Mouse (Mus musculus): Measurements from ENCODE around the gene Zbtb9. TPM values are rescaled to one million over a fixed set of nuclear protein-coding genes. Genes with fewer than 3 reads are reported as not detected.
A peak's percentile ranks its signal among the peaks of the same experiment; 100 is the strongest.
"Not testable (repeated sequence)": the region's sequence is repeated elsewhere in the genome, so short reads cannot be mapped to it uniquely, and the experiment has no call there.

Gene Zbtb9
- polyA plus RNA-seq, 1 experiment from 2014 or later = 18.5 TPM

DNA sequence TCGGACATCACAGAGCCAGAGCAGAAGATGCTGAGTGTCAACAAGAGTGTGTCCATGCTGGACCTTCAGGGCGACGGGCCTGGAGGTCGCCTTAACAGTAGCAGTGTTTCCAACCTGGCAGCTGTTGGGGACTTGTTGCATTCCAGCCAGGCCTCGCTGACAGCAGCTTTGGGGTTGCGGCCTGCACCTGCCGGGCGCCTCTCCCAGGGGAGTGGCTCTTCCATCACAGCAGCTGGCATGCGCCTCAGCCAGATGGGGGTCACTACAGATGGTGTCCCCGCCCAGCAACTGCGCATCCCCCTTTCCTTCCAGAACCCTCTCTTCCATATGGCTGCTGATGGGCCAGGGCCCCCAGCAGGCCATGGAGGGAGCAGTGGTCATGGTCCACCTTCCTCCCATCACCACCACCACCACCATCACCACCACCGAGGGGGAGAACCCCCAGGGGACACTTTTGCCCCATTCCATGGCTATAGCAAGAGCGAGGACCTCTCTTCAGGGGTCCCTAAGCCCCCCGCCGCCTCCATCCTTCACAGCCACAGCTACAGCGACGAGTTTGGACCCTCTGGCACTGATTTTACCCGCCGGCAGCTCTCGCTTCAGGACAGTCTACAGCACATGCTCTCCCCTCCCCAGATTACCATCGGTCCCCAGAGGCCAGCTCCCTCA lies 11.3 kb upstream of the Zbtb9 start:
- ATAC-seq (ENCODE audit: low FRiP score, low read depth) = no peak
- H3K9ac ChIP-seq (replicated peaks) = no peak overlapping the region
- H3K27me3 ChIP-seq = no peaks in the 10 kb centered on the region
- H3K4me2 ChIP-seq (replicated peaks) = no peak overlapping the region
- 90% methylated on average over 20 of the region's 21 CpGs for WGBS
- no peaks in the 10 kb centered on the region for H3K9me3 ChIP-seq
- H3K4me1 ChIP-seq = no peaks in the 10 kb centered on the region; the same call in 1 of the 2 replicates
- H3K36me3 ChIP-seq = peaks cover 95% of the 10 kb centered on the region
- no peak overlapping the region for H3K27ac ChIP-seq (replicated peaks)
- no peak overlapping the region for H3K4me3 ChIP-seq

DNA sequence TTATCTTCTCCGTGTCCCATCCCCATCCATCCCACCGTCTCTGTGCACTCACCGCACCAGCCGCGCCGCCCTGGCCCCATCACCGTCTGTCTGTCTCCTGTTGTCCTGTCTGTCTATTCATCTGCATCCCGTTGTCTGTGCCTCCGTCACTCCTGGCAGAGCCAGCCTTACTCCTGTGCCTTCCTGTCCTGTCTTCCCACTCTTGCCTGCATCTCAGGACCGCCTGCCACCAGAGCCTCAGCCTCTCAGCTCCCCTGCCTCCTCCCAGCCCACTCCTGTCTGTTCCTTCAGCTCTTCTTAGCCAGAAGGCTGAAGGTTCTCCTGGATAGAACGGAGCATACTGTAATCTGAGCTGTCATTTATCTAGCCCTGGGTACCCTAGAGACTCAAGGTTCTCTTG lies 6.0 kb upstream of the Zbtb9 start:
- 91% methylated on average over 11 of the region's 11 CpGs for WGBS
- no peaks in the 10 kb centered on the region for H3K9me3 ChIP-seq
- H3K27me3 ChIP-seq = no peaks in the 10 kb centered on the region
- no peak for ATAC-seq (ENCODE audit: low FRiP score, low read depth)
- no peak overlapping the region for H3K4me2 ChIP-seq (replicated peaks)
- H3K4me1 ChIP-seq = peaks cover 10% of the 10 kb centered on the region
- peaks cover 86% of the 10 kb centered on the region for H3K36me3 ChIP-seq
- H3K27ac ChIP-seq (replicated peaks) = no peak overlapping the region
- H3K4me3 ChIP-seq = no peak overlapping the region
- no peak overlapping the region for H3K9ac ChIP-seq (replicated peaks)

DNA sequence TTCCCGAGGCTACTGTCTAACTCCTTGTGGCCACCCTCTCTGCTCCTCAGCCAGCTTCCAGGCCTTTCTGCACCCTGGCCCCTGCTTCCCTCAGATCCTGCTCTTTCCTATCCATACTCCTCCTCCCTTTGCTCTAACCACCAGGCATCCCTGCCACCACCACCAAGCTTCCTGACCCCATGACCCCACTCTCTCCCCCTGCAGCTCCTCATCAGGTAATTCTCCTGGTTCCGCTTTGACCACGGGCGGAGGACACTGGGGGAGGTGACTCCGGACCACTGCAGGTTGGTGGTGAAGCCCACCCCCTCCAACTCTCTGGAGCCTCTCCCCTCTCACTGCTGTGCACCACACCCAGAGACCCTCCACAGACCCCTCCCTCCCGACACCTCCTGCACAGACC lies 5.5 kb upstream of the Zbtb9 start:
- Histone ChIP-seq H3K36me3 (peaks cover 81% of the 10 kb centered on the region), H3K4me1 (peaks cover 14% of the 10 kb centered on the region), H3K27me3 (no peaks in the 10 kb centered on the region), H3K9me3 (no peaks in the 10 kb centered on the region), H3K4me2 (replicated peaks) (no peak overlapping the region), H3K9ac (replicated peaks) (no peak overlapping the region), H3K4me3 (no peak overlapping the region), H3K27ac (replicated peaks) (no peak overlapping the region)
- WGBS = 95% methylated on average over 6 of the region's 6 CpGs
- ATAC-seq (ENCODE audit: low FRiP score, low read depth) = no peak

DNA sequence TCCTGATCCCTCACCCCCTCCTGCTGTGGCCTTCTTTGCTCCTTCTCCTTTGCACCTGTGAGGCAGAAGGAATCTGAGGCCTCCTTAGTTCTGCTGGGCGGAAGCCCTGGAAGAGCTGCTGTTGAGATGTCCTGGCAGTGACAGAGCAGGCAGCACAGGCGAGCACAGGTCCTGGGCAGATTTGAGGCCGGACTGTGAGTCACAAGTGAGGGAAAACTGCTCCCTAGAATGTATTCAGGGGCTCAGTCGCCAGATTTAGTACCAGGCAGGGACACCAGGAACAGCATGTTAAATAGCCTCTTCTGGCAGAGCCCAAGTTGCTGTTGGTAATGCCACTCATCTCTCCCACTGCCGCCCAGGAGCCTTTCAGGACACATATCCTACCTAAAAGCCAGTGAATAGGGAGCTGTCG lies 4.8 kb upstream of the Zbtb9 start:
- H3K9ac ChIP-seq (replicated peaks) = no peak overlapping the region
- peaks cover 16% of the 10 kb centered on the region for H3K4me1 ChIP-seq
- H3K27me3 ChIP-seq = no peaks in the 10 kb centered on the region
- H3K4me2 ChIP-seq (replicated peaks) = no peak overlapping the region
- no peak overlapping the region for H3K27ac ChIP-seq (replicated peaks)
- no peak for ATAC-seq (ENCODE audit: low FRiP score, low read depth)
- H3K36me3 ChIP-seq = peaks cover 74% of the 10 kb centered on the region
- no peak overlapping the region for H3K4me3 ChIP-seq
- no peaks in the 10 kb centered on the region for H3K9me3 ChIP-seq
- 77% methylated on average over 6 of the region's 6 CpGs for WGBS

DNA sequence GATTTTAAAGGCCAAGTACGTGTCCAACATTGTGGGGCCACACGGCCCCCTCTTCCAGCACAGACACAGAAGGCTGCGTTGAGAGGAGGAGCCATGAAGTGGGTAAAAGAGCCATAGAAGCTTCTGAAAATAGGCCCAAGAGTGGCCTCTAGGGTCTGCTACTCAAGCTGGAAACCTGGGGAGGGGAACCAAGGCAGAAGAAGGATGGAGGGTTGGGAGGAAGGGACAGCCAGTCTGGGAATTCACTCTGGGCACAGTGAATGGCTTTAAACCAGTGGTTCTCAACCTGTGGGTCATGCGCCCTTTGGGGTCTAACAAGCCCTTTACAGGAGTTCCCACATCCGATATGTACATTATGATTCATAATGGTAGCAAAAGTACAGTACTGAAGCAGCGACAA lies 3.7 kb upstream of the Zbtb9 start:
- no peak for ATAC-seq (ENCODE audit: low FRiP score, low read depth)
- Histone ChIP-seq H3K4me1 (peaks cover 24% of the 10 kb centered on the region), H3K9ac (replicated peaks) (no peak overlapping the region), H3K4me2 (replicated peaks) (no peak overlapping the region), H3K36me3 (peaks cover 69% of the 10 kb centered on the region), H3K4me3 (no peak overlapping the region), H3K9me3 (no peaks in the 10 kb centered on the region), H3K27me3 (no peaks in the 10 kb centered on the region), H3K27ac (replicated peaks) (no peak overlapping the region)
- 89% methylated on average over 6 of the region's 6 CpGs for WGBS

DNA sequence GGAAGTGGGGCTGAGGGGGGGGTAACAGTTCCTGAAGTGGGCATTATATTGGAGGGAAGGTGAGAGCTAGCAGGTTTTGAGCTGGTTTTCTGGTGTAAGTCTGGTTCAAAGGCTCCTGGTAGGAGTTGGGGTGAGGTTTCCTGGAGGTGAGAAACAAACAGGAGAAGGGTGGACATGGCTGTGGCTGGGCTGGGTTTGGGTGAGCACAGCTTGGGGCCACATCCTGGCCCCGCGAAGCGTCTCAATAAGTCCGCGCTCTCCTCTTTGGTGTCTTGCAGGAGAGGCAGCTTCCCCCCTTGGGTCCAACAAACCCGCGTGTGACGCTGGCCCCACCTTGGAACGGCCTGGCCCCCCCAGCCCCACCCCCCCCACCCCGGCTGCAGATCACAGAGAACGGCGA lies 2.7 kb upstream of the Zbtb9 start:
- Histone ChIP-seq H3K27ac (replicated peaks) (no peak overlapping the region), H3K4me1 (peaks cover 33% of the 10 kb centered on the region), H3K9me3 (no peaks in the 10 kb centered on the region), H3K4me2 (replicated peaks) (no peak overlapping the region), H3K27me3 (no peaks in the 10 kb centered on the region), H3K9ac (replicated peaks) (no peak overlapping the region), H3K4me3 (no peak overlapping the region), H3K36me3 (peaks cover 65% of the 10 kb centered on the region)
- no peak for ATAC-seq (ENCODE audit: low FRiP score, low read depth)
- WGBS = 80% methylated on average over 11 of the region's 12 CpGs

DNA sequence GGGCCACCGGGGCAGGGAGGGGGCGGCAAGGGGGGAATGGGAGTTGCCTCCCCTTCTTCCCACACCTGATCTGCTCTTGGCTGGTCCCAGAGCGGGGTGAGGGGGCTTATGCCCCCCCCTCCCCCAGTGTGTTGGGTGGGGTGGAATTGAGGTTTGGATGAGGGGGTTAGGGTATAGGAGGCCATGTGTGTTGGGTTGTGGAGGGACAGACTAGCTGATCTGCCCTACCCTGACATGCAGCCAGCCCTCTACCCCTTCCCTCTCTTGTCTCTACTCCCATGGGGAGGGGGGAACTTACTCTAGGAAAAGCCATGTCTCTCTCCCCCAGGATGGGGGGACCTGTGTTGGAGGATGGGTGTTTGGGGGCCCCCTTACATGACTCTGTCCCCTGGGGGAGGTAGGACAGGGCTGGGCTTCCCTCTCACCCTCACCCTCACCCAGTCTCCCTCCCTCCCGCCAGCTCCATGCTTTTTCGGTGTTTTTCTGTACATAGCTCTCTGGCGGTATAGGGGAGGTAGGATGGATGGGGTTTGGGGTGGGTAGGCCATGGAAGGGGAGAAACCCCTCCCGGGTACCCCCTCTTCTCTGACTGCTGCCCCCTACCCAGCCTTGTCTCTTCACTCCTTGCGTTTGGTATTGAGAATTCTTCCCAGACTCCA lies 1.6 kb upstream of the Zbtb9 start:
- WGBS = 59% methylated on average over 8 of the region's 8 CpGs
- 0 out of 2 replicates have a peak overlapping the region, but pooled peaks have one; percentile 3 for H3K4me3 ChIP-seq
- no peak for ATAC-seq (ENCODE audit: low FRiP score, low read depth)
- H3K9ac ChIP-seq (replicated peaks) = 0 out of 2 replicates have a peak overlapping the region, but pooled peaks have one; percentile 4
- H3K36me3 ChIP-seq = peaks cover 65% of the 10 kb centered on the region
- no peaks in the 10 kb centered on the region for H3K27me3 ChIP-seq
- no peaks in the 10 kb centered on the region for H3K9me3 ChIP-seq
- peak overlapping the region; percentile 99 for H3K4me2 ChIP-seq (replicated peaks)
- no peak overlapping the region for H3K27ac ChIP-seq (replicated peaks)
- peaks cover 41% of the 10 kb centered on the region for H3K4me1 ChIP-seq

DNA sequence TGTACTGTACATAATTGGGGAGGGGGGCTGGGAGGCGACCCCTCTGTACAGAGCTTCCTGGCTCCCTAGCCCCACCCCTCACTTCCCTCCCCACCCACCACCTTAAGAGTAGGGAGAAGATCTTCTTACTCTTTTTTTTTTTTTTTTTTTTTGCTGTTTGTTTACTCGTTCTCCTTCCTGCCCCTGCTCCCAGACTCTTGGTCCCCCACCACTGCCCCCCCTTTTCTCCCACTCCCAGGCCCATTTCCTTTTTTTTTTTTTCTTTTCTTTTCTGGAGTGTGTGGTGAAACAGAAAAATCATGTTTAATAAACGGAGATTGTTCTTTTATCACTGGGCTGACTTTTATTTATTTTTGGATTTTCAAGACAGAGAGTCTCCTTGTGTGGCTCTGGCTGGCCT lies 860 bp upstream of the Zbtb9 start:
- H3K4me1 ChIP-seq = peaks cover 45% of the 10 kb centered on the region
- peak overlapping the region; percentile 79 for H3K27ac ChIP-seq (replicated peaks)
- ATAC-seq (ENCODE audit: low FRiP score, low read depth) = no peak
- H3K9ac ChIP-seq (replicated peaks) = peak overlapping the region; percentile 70
- H3K4me3 ChIP-seq = peak overlapping the region; percentile 79
- 8% methylated on average over 3 of the region's 3 CpGs for WGBS
- no peaks in the 10 kb centered on the region for H3K9me3 ChIP-seq
- peak overlapping the region; percentile 99 for H3K4me2 ChIP-seq (replicated peaks)
- peaks cover 65% of the 10 kb centered on the region for H3K36me3 ChIP-seq
- H3K27me3 ChIP-seq = no peaks in the 10 kb centered on the region

DNA sequence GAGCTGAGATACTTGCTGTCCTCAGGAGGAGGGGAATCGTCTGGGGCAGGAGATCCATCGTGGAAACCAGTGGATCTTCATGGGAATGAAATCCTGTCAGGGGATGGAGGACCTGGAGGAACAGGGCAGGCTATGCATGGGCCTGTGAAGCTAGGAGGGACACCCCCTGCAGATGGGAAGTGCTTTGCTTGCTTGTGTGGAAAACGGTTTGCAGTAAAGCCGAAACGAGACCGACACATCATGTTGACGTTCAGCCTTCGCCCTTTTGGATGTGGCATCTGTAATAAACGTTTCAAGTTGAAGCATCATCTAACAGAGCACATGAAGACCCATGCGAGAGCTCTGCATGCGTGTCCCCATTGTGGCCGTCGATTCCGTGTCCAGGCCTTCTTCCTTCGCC lies 1.6 kb downstream of the Zbtb9 start:
- H3K4me3 ChIP-seq = peak overlapping the region; percentile 79; the same call in 1 of the 2 replicates
- H3K27me3 ChIP-seq = no peaks in the 10 kb centered on the region
- 0 out of 2 replicates have a peak overlapping the region, but pooled peaks have one; percentile 80 for H3K9ac ChIP-seq (replicated peaks)
- no peak overlapping the region for H3K27ac ChIP-seq (replicated peaks)
- H3K9me3 ChIP-seq = no peaks in the 10 kb centered on the region
- 92% methylated on average over 15 of the region's 15 CpGs for WGBS
- H3K4me2 ChIP-seq (replicated peaks) = peak overlapping the region; percentile 99; the same call in 1 of the 2 replicates
- peaks cover 45% of the 10 kb centered on the region for H3K4me1 ChIP-seq
- ATAC-seq (ENCODE audit: low FRiP score, low read depth) = no peak
- H3K36me3 ChIP-seq = peaks cover 63% of the 10 kb centered on the region

DNA sequence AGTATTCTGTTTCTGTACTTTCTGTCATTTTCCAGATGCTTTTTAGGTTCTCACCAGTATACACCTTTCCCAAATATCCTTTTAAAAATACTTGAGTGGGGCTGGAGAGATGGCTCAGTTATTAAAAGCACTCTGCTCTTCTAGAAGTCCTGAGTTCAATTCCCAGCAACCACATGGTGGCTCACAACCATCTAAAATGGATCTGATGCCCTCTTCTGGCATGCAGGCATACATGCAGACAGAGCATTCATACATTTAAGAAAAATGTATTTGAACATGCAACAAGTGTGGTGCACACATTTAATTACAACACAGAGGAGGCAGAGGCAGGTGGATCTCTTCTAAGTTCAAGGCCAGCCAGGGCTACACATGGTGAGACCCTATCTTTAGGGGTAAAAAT lies 2.4 kb downstream of the Zbtb9 start:
- ATAC-seq (ENCODE audit: low FRiP score, low read depth) = no peak
- H3K27ac ChIP-seq (replicated peaks) = no peak overlapping the region
- H3K4me1 ChIP-seq = peaks cover 45% of the 10 kb centered on the region
- H3K36me3 ChIP-seq = peaks cover 63% of the 10 kb centered on the region
- H3K9me3 ChIP-seq = no peaks in the 10 kb centered on the region
- no peaks in the 10 kb centered on the region for H3K27me3 ChIP-seq
- no peak overlapping the region for H3K4me3 ChIP-seq
- H3K9ac ChIP-seq (replicated peaks) = no peak overlapping the region
- no peak overlapping the region for H3K4me2 ChIP-seq (replicated peaks)

DNA sequence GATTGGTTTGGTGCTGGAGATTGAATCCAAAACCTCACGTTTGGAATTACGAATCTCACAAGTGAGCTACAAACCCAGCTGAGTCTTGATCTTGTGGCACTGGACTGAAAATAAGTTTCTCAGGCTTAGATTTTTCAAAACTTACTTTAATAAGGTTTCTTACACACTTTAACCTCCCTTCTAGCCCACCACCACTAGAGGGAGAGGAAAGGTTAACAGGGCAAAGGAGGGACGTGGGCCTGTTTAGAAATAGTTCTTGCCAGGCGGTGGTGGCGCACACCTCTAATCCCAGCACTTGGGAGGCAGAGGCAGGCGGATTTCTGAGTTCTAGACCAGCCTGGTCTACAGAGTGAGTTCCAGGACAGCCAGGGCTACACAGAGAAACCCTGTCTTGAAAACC lies 4.4 kb downstream of the Zbtb9 start:
- not testable (repeated sequence) for H3K9ac ChIP-seq (replicated peaks); H3K27ac ChIP-seq (replicated peaks); ATAC-seq (ENCODE audit: low FRiP score, low read depth); H3K27me3 ChIP-seq; H3K4me2 ChIP-seq (replicated peaks); H3K9me3 ChIP-seq; H3K4me3 ChIP-seq
- Histone ChIP-seq H3K36me3 (peaks cover 61% of the 10 kb centered on the region), H3K4me1 (peaks cover 32% of the 10 kb centered on the region)
- WGBS = 89% methylated on average over 6 of the region's 6 CpGs

DNA sequence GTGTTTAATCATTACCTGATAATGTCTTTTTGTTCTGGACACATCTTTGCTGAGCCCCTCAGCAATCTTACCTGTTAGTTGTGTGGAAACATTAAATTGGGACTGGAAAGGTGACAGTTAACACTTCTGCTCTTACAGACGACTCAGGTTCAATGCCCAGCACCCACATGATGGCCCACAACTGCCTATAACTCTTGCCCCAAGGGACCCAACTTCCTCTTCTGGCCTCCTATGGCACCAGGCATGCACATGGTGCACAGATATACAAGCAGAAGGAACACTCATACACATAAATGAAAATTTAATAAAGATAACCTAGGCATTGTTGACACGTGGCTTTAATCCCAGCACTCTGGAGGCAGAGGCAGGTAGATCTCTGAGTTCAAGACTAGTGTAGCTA lies 6.5 kb downstream of the Zbtb9 start:
- 90% methylated on average over 2 of the region's 2 CpGs for WGBS
- no peaks in the 10 kb centered on the region for H3K9me3 ChIP-seq
- H3K4me3 ChIP-seq = no peak overlapping the region
- H3K36me3 ChIP-seq = peaks cover 61% of the 10 kb centered on the region
- H3K27ac ChIP-seq (replicated peaks) = no peak overlapping the region
- no peak overlapping the region for H3K9ac ChIP-seq (replicated peaks)
- H3K27me3 ChIP-seq = no peaks in the 10 kb centered on the region
- no peak for ATAC-seq (ENCODE audit: low FRiP score, low read depth)
- peaks cover 19% of the 10 kb centered on the region for H3K4me1 ChIP-seq
- H3K4me2 ChIP-seq (replicated peaks) = no peak overlapping the region

All from midbrain, embryonic 12.5 days (tissue).